Mouse (Mus musculus) heart, embryonic 16.5 days (tissue): ENCODE measurements around the gene Slc16a11. TPM values are rescaled to one million over a fixed set of nuclear protein-coding genes. Genes with fewer than 3 reads are reported as not detected.

Experiments
- ATAC-seq: fragments of 200-750 bp; cut with Nextera tagmentation; replicated peaks from 2 replicates; pipeline ENCODE4 v1.8.0; 2017; ENCODE audit warnings: moderate number of reproducible peaks; ENCODE audit not compliant: insufficient read depth, low FRiP score; ENCODE audit errors: extremely low read depth
- H3K27ac ChIP-seq: fragments of 300-500 bp; sonication (generic); 2 replicates; pipeline ENCODE4 v1.5.1; 2014; ENCODE audit warnings: mild to moderate bottlenecking, low read length, control low read depth, moderate library complexity
- H3K27me3 ChIP-seq: fragments of 300-500 bp; sonication (generic); 2 replicates; pipeline ENCODE4 v1.6.1; 2014; ENCODE audit warnings: low read length, mixed read lengths; ENCODE audit not compliant: control insufficient read depth, insufficient read depth
- H3K36me3 ChIP-seq: fragments of 300-500 bp; sonication (generic); 2 replicates; pipeline ENCODE4 v1.6.1; 2014; ENCODE audit not compliant: control insufficient read depth, insufficient read depth
- H3K4me1 ChIP-seq: fragments of 300-500 bp; sonication (generic); 2 replicates; pipeline ENCODE4 v1.6.1; 2014; ENCODE audit warnings: low read length, mixed read lengths; ENCODE audit not compliant: control insufficient read depth, insufficient read depth
- H3K4me2 ChIP-seq: fragments of 300-500 bp; sonication (generic); 2 replicates; pipeline ENCODE4 v1.6.1; 2014; ENCODE audit warnings: low read depth, mild to moderate bottlenecking, control low read depth, low read length
- H3K4me3 ChIP-seq: fragments of 300-500 bp; sonication (generic); 2 replicates; pipeline ENCODE4 v1.5.1; 2014; ENCODE audit warnings: mild to moderate bottlenecking, control low read depth, low read length
- H3K9ac ChIP-seq: fragments of 300-500 bp; sonication (generic); 2 replicates; pipeline ENCODE4 v1.6.1; 2014; ENCODE audit warnings: low read length, control low read depth
- H3K9me3 ChIP-seq: fragments of 300-500 bp; sonication (generic); replicated peaks from 2 replicates; pipeline ENCODE4 v1.6.1; 2016; ENCODE audit warnings: low read length; ENCODE audit not compliant: control insufficient read depth
- WGBS: fragments of 180-500 bp; shearing (Covaris S2); extraction: QIAGEN DNeasy Blood & Tissue Kit; methylation state at CpG from one replicate; pipeline ENCODE4 v1.1.7; 2014; 5-methylcytosine and 5-hydroxymethylcytosine counted together
- polyA plus RNA-seq: library from polyadenylated mRNA; unstranded; fragments of >200 nt; fragmentation: Nextera tagmentation; extraction: Ambion mirVana; gene quantifications from 2 replicates; pipeline ENCODE4 v1.2.1, GENCODE M21; 2015

Gene Slc16a11
- polyA plus RNA-seq, 1 experiment from 2014 or later, result 0.33 TPM

DNA sequence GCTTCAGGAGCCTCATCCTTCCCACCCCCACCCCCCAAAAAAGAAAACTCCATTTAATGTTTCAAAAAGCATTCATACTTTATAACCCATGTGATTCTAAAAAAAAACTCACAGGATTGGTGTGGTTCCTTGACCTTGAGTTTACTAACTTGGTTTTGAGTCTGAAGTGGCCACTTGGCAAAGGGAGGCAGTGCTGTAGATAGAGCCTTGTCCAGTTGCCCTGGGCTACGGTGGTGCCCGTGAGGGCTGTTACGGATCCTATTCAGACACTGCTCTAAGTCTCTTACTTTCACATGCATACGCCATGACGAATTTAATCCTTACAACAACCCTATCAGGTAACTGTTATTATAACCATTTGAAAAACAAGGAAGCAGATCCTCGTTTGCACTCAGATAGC lies 580 bp upstream of the Slc16a11 start:
- no peak overlapping the region for H3K27ac ChIP-seq
- H3K36me3 ChIP-seq, result no peaks in the 10 kb centered on the region
- peaks cover 13% of the 10 kb centered on the region for H3K4me1 ChIP-seq
- no peaks in the 10 kb centered on the region for H3K9me3 ChIP-seq
- 74% methylated on average over 6 of the region's 6 CpGs for WGBS
- ATAC-seq, result no peak
- H3K9ac ChIP-seq, result no peak overlapping the region
- no peak overlapping the region for H3K4me2 ChIP-seq
- peaks cover 47% of the 10 kb centered on the region for H3K27me3 ChIP-seq
- no peak overlapping the region for H3K4me3 ChIP-seq

DNA sequence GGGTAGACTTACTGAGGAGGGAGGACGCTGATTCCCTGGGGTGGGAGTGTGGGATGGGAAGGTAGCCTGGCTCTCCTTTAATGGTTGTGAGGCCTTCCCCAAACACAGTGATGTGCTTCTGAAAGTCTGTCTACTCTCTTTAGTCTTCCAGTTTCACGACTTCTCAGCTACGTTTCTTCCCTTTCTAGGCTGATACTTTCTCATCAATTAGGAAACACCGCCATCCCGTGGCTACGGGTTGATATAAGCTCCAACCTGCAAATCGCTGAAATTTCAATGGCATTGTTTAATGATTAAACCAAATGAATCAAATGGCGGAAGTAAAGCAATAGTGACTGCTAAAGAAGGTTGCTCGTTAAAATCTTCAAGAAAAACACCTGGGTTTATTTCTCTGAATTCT lies 344 bp downstream of the Slc16a11 start:
- H3K36me3 ChIP-seq, result no peaks in the 10 kb centered on the region
- WGBS, result 13% methylated on average over 9 of the region's 9 CpGs
- ATAC-seq, result no peak
- peaks cover 51% of the 10 kb centered on the region for H3K27me3 ChIP-seq
- H3K27ac ChIP-seq, result no peak overlapping the region
- no peaks in the 10 kb centered on the region for H3K9me3 ChIP-seq
- H3K4me3 ChIP-seq, result no peak overlapping the region
- peaks cover 13% of the 10 kb centered on the region for H3K4me1 ChIP-seq
- H3K9ac ChIP-seq, result no peak overlapping the region
- H3K4me2 ChIP-seq, result no peak overlapping the region

DNA sequence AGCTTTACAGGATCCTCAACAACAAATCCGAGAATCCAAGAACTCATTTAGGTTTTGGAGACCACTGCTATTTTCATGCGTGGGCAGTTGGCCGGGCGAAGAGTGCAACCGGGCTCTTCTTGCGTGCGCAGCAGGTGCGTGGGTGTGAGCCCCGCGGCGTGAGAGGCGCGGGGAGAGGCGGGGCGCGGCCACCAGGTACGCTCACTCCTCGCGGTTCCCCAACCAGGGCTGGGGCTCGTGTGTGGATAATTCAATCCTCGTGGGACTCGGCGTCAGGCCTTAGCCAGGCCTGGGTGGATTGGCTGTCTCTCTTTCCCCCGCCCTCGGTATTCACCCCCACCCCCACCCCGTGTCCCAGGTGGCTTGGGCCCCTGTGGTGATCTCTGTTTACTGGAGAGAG lies 1.2 kb downstream of the Slc16a11 start:
- no peak for ATAC-seq
- Histone ChIP-seq H3K9ac (peak overlapping the region; percentile 59; the same call in 1 of the 2 replicates), H3K27me3 (peaks cover 50% of the 10 kb centered on the region), H3K4me1 (peaks cover 13% of the 10 kb centered on the region), H3K9me3 (no peaks in the 10 kb centered on the region), H3K4me2 (peak overlapping the region; percentile 62), H3K36me3 (no peaks in the 10 kb centered on the region), H3K4me3 (peak overlapping the region; percentile 37), H3K27ac (no peak overlapping the region)
- 10% methylated on average over 25 of the region's 26 CpGs for WGBS

- Histone ChIP-seq H3K9ac (peak overlapping the region; percentile 59), H3K4me3 (peak overlapping the region; percentile 37), H3K9me3 (no peaks in the 10 kb centered on the region), H3K27me3 (peaks cover 50% of the 10 kb centered on the region), H3K4me2 (peak overlapping the region; percentile 62), H3K36me3 (no peaks in the 10 kb centered on the region), H3K4me1 (peaks cover 13% of the 10 kb centered on the region), H3K27ac (no peak overlapping the region)
- no peak for ATAC-seq
- under 1% methylated on average over 46 of the region's 46 CpGs for WGBS
Observed at GRCm38 (mm10) chr11:70214191-70214855, 1.8 kb downstream of the Slc16a11 start.

DNA sequence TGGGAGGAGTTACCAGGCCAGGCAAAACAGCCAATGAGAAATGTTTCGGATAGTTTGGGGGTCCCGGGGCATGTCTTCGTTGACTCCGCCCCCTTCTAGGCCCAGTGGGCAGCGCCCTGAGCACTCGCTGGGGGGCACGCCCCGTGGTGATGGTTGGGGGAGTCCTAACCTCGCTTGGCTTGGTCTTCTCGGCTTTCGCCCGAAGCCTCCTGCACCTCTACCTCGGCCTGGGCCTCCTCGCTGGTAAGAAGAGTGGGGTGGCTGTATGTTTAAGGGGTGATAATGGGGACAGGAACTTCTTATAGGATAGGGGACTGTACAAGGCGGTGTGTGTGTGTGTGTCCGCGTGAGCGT lies 2.3 kb downstream of the Slc16a11 start:
- Histone ChIP-seq H3K4me2 (peak overlapping the region; percentile 62), H3K4me1 (peaks cover 13% of the 10 kb centered on the region), H3K27ac (no peak overlapping the region), H3K4me3 (peak overlapping the region; percentile 37; the same call in 1 of the 2 replicates), H3K27me3 (peaks cover 50% of the 10 kb centered on the region), H3K36me3 (no peaks in the 10 kb centered on the region), H3K9me3 (no peaks in the 10 kb centered on the region), H3K9ac (no peak overlapping the region)
- 0 out of 2 replicates have a peak, but pooled peaks have one; percentile 6 for ATAC-seq
- WGBS, result 5% methylated on average over 18 of the region's 18 CpGs

GRCm38 (mm10) chr11:70215301-70215700 lies 2.7 kb downstream of the Slc16a11 start:
- Histone ChIP-seq H3K27ac (no peak overlapping the region), H3K36me3 (no peaks in the 10 kb centered on the region), H3K9me3 (no peaks in the 10 kb centered on the region), H3K4me2 (no peak overlapping the region), H3K9ac (no peak overlapping the region), H3K4me3 (0 out of 2 replicates have a peak overlapping the region, but pooled peaks have one; percentile 37), H3K4me1 (peaks cover 16% of the 10 kb centered on the region), H3K27me3 (peaks cover 50% of the 10 kb centered on the region)
- 16% methylated on average over 22 of the region's 22 CpGs for WGBS
- ATAC-seq, result no peak

GRCm38 (mm10) chr11:70216103-70216502 lies 3.6 kb downstream of the Slc16a11 start:
- Histone ChIP-seq H3K4me3 (no peak overlapping the region), H3K4me1 (peaks cover 20% of the 10 kb centered on the region), H3K9me3 (no peaks in the 10 kb centered on the region), H3K4me2 (no peak overlapping the region), H3K36me3 (no peaks in the 10 kb centered on the region), H3K27ac (no peak overlapping the region), H3K9ac (no peak overlapping the region), H3K27me3 (peaks cover 50% of the 10 kb centered on the region)
- no peak for ATAC-seq
- WGBS, result 58% methylated on average over 3 of the region's 3 CpGs

- Histone ChIP-seq H3K4me3 (no peak overlapping the region), H3K4me2 (no peak overlapping the region), H3K9ac (no peak overlapping the region), H3K27ac (no peak overlapping the region), H3K9me3 (no peaks in the 10 kb centered on the region), H3K4me1 (peaks cover 26% of the 10 kb centered on the region), H3K27me3 (peaks cover 41% of the 10 kb centered on the region), H3K36me3 (no peaks in the 10 kb centered on the region)
- WGBS, result 66% methylated on average over 4 of the region's 4 CpGs
- ATAC-seq, result no peak
Observed at GRCm38 (mm10) chr11:70218039-70218438, 5.5 kb downstream of the Slc16a11 start.

DNA sequence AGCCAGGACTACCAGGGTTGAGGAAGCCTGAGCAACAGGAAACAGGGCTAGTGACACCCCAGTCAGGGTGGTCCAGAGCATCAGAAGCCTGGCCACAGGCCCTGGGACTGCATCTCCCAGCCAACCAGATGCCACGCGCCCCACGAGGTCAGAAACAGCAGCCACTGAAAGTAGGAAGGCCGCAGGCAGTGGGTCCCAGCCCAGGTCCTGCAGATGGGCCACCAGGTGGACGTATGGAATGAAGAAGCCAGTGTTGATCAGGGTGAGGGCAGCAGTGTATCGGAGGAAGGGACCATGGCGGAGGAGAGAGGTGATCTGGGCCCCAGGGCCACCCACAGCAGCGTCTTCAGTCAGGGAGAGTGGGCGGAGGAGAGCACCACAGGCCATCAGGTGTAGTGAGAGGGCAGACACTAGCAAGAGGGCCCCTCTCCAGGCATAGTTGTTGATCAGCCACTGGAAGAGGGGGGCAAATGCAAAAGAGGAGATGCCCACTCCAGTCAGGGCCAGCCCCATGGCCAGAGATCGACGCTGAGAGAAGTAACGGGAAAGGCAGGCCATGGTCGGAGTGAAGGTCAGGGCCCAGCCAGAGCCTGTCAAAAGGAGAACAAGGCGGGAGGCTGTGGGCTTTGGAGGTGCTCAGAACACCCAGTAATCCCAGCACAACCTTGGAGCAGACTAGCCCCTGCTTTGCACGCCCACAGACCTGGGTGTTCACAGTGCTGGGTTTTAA lies 6.4 kb downstream of the Slc16a11 start:
- 92% methylated on average over 15 of the region's 15 CpGs for WGBS
- ATAC-seq, result no peak
- Histone ChIP-seq H3K27me3 (peaks cover 34% of the 10 kb centered on the region), H3K4me3 (no peak overlapping the region), H3K4me2 (no peak overlapping the region), H3K36me3 (no peaks in the 10 kb centered on the region), H3K27ac (no peak overlapping the region), H3K9me3 (no peaks in the 10 kb centered on the region), H3K9ac (no peak overlapping the region), H3K4me1 (peaks cover 23% of the 10 kb centered on the region)
